Mouse (Mus musculus) natural killer cell, adult 2 months (primary cell): ENCODE results near the gene Btbd9.
A peak's percentile ranks its signal among the peaks of the same experiment; 100 is the strongest.
"Not testable (repeated sequence)": the region's sequence is repeated elsewhere in the genome, so short reads cannot be mapped to it uniquely, and the experiment has no call there.

Experiments used
- DNase-seq, 2 experiments: peaks; one replicate each; pipeline ENCODE4 v3.0.0; 2022; ENCODE audit warnings: low spot score in 2 of 2

Gene Btbd9

DNA sequence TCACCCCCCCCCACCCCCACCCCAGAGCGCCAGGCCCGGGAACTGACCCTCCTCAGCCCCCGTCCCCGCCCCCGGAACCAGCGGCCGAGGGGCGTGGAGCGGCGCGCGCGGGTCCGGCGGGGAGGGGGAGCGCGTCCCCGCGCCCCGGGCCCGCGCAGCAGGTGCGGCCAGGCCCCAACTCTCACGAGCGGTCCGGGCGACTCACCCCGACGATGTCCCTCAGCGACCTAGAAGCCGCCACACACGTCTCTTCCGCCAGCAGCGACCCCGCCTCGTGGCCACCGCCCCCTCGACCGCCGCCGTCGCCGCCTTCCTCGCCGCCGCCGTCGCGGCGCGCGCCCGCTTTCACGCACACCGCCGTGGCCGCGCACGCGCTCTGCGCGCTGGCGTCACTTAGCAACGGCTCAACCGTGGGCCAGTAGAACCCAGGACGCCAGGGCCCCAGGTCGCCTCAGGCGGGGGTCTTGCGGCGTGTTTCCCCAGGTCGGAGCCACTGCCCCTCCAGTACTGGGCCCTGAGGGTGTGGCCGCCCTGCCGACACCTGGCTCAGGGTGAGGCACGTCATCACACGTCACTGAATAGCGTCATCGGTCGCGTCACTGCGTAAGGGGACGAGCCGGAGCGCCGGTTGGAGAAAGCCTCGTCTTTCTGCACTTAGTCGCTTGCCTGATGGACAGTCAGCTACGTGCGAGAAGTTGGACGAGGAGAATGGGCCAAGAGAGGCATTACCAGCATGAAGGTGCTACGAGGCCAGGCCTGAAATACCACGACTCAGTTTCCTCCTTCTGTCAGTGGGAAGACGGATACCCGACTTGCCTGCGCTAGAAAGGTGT, at the start of gene Btbd9:
Gene Btbd9 (minus strand): TSS at position 548 of the 833 bp plus-strand sequence.
- DNase-seq: peak; percentile 98 to 99

GRCm38 (mm10) chr17:30624132-30624531, 47.8 kb upstream of the Btbd9 start, which contains the start of gene Dnah8:
Gene Dnah8, plus strand, starts transcription at chr17:30624354.
- not testable (repeated sequence) for DNase-seq

DNA sequence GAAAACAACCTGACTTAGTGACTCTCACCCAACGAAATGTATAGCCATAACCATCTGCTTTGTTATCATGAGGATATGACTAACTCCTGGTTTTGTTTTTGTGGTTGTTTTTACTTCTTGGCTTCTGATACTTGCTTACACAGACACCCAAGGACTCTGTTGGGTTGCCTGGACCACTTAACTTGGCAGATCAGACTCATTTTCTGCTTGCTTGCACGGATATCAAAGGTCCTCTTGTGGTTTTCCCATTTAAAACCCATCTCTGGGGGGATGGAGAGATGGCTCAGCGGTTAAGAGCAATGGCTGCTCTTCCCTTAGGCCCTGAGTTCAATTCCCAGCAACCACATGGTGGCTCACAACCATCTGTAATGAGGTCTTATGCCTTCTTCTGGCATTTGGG, 46.9 kb upstream of the Btbd9 start:
- DNase-seq: no peak

DNA sequence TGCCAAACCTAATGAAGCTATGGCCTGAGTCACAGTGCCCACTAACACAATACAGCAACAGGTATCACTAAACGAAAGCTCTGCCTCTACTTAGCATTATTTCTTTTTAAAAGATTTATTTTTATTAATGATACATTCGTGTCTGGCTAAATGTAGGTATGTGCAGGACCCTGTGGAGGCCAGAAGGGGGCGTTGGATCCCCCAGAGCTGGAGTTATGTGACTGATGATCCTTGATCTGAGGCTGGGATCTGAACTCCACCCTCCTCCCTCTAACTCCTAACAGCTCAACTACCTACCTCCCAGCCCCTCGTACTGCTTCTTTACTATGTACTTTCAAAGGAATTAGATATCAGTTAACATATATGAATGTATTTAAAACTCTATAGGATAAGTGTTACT, 45.2 kb upstream of the Btbd9 start:
- DNase-seq: no peak

DNA sequence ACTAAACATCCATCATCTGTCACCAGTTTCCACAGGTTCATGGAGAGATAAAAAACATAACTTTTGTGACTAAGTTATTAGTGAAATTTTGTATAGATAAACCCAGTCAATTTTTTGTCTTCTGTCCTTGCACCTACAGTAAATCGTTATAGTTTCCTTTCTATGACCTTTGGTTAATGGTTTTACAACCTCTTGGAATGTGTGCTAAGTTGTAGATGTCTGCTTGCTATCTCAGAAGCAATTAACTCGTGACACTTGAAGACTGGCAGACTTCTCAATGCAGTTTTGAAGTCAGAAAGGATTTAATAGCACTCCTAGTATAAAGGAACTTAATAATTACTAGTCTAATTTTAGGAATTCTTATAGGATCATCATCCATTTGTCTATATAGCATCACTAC, 44.3 kb upstream of the Btbd9 start:
- no peak for DNase-seq

- DNase-seq: no peak
Observed at GRCm38 (mm10) chr17:30619153-30619552, 42.9 kb upstream of the Btbd9 start.

DNA sequence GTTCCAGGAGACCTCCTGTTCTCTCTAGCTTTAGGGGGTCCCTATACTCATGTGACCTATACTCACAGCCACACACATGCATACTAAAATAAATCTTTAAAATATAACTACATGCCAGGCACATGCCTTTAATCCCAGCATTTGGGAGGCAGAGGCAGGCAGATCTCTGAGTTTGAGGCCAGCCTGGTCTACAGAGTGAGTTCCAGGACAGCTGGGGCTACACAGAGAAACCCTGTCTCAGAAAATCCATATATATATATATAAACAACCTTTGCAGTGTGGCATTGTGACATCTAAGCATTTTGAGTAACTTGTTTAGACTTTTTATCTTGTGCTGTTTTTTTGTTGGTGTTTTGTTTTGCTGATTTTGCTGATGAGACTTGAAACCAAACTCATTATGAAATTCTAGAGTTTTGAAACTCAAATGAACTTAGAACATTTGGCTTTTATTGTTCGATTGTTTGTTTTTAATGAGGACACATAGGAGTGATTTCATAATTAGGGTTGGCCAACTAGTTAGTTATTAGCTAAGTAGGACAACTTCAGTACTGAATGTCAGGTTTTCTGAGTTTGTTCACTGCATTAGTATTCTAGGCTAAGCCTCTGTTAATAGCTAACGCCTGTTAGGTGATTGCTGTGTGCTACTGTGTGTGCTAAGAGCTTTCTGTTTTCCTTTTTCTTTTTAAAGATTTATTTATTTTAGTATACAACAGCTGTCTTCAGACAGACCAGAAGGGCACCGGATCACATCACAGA, 42.0 kb upstream of the Btbd9 start:
- no peak for DNase-seq

- no peak for DNase-seq
Observed at GRCm38 (mm10) chr17:30616203-30616602, 39.9 kb upstream of the Btbd9 start.

DNA sequence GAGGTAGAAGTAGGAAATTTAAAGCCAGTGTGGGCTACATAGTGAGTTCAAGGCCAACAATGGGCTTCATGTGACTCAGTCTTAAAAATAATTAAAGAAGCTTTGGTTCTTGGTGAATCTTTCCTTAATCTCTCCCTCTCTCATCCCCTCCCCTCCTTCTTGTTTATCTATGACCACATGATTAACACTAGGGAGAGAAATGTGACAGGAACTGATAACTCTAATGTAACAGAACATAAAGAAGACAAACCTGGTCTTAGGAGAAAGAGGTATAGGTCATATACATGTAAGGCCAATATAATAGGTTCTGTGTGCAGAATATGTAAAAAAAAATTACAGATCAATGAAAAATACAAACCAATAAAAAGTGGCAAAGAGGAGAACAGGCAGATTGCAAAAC, 37.1 kb upstream of the Btbd9 start:
- no peak for DNase-seq

- DNase-seq: peak; percentile 97
Observed at GRCm38 (mm10) chr17:30612075-30612859, 36.0 kb upstream of the Btbd9 start.

GRCm38 (mm10) chr17:30611221-30612074, 35.2 kb upstream of the Btbd9 start:
- no peak for DNase-seq

GRCm38 (mm10) chr17:30610739-30611138, 34.5 kb upstream of the Btbd9 start:
- DNase-seq: no peak

GRCm38 (mm10) chr17:30609980-30610307, 33.7 kb upstream of the Btbd9 start:
- DNase-seq: no peak

GRCm38 (mm10) chr17:30609305-30609979, 33.2 kb upstream of the Btbd9 start:
- DNase-seq: no peak

- DNase-seq: no peak
Observed at GRCm38 (mm10) chr17:30607909-30608495, 31.7 kb upstream of the Btbd9 start.

GRCm38 (mm10) chr17:30607330-30607729, 31.0 kb upstream of the Btbd9 start:
- no peak for DNase-seq

DNA sequence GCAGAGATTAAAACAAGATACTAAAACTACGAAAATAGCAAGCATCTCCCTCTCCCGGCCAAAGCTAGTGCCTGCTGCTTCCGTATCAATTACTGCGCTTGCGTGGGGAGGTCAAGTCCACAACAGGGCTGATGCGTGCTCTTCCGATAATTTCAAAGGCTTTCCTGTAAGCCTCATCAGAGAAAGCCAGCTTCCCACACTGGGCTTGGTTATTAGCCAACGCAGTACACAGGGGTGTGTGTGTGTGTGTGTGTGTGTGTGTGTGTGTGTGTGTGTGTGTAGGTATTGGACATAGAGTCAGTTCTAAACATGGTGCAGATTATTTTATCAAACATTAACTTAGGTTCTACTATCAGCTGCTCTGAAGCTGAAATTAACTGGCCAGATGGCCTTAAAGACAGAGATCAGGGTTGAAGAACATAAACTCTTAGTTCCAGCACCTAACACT, 30.4 kb upstream of the Btbd9 start:
- no peak for DNase-seq

GRCm38 (mm10) chr17:30606206-30606605, 29.9 kb upstream of the Btbd9 start:
- DNase-seq: no peak

DNA sequence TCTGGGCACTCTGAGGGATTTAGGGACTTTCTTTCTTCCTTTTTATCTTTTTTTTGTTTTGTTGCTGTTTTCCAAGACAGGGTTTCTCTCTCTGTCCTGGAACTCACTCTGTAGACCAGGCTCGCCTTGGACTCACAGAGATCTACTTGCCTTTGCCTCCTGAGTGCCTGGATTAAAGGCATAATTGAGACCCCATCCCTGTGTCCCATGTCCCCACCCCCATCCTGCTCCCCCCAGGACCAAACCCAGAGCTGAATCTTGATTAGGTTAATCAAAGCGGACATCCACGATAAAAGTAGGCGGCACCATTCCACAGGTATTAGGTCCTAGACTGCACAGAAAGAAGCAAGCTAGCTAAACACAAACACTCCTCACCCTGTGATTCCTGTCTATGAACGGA, 28.7 kb upstream of the Btbd9 start:
- DNase-seq: no peak

- no peak for DNase-seq
Observed at GRCm38 (mm10) chr17:30604296-30604695, 28.0 kb upstream of the Btbd9 start.
